Mouse (Mus musculus) heart, postnatal 4 days (tissue): ENCODE measurements around the gene Tbca. TPM values are rescaled to one million over a fixed set of nuclear protein-coding genes. Genes with fewer than 3 reads are reported as not detected.
A peak's percentile ranks its signal among the peaks of the same experiment; 100 is the strongest.

Experiments
- DNase-seq: peaks from one replicate; pipeline ENCODE4 v3.0.0; 2021
- total RNA-seq, 2 experiments: library from RNA; stranded (reverse); gene quantifications; 2 replicates each; pipeline ENCODE4 v1.2.3; 2021

The Tbca gene
- 100 to 1,000 TPM; 205 to 216 TPM for total RNA-seq

GRCm38 (mm10) chr13:94788771-94789649 lies at the start of gene Tbca:
TSS of gene Tbca (plus strand) at chr13:94788910.
- DNase-seq = peak; percentile 92

GRCm38 (mm10) chr13:94745176-94745575 lies 43.5 kb upstream of the Tbca start:
- DNase-seq = no peak

- no peak for DNase-seq
Measured at GRCm38 (mm10) chr13:94765852-94766251, 22.9 kb upstream of the Tbca start.

- DNase-seq = peak; percentile 17
Measured at GRCm38 (mm10) chr13:94768460-94769154, 20.1 kb upstream of the Tbca start.

- DNase-seq = no peak
Measured at GRCm38 (mm10) chr13:94769155-94769470, 19.6 kb upstream of the Tbca start.

GRCm38 (mm10) chr13:94786866-94787265 lies 1.8 kb upstream of the Tbca start:
- DNase-seq = no peak

- no peak for DNase-seq
Measured at GRCm38 (mm10) chr13:94794689-94795088, 6.0 kb downstream of the Tbca start.

GRCm38 (mm10) chr13:94803480-94804057 lies 14.9 kb downstream of the Tbca start:
- no peak for DNase-seq

- DNase-seq = peak; percentile 21
Measured at GRCm38 (mm10) chr13:94806315-94807179, 17.8 kb downstream of the Tbca start.

GRCm38 (mm10) chr13:94808596-94808995 lies 19.9 kb downstream of the Tbca start:
- DNase-seq = no peak

GRCm38 (mm10) chr13:94809724-94810123 lies 21.0 kb downstream of the Tbca start:
- DNase-seq = no peak

- no peak for DNase-seq
Measured at GRCm38 (mm10) chr13:94811451-94811850, 22.7 kb downstream of the Tbca start.

GRCm38 (mm10) chr13:94813770-94814169 lies 25.1 kb downstream of the Tbca start:
- DNase-seq = no peak

GRCm38 (mm10) chr13:94820516-94820915 lies 31.8 kb downstream of the Tbca start:
- DNase-seq = no peak

GRCm38 (mm10) chr13:94820956-94821355 lies 32.2 kb downstream of the Tbca start:
- DNase-seq = no peak

GRCm38 (mm10) chr13:94826389-94826788 lies 37.7 kb downstream of the Tbca start:
- DNase-seq = no peak

- DNase-seq = no peak
Measured at GRCm38 (mm10) chr13:94826986-94827385, 38.3 kb downstream of the Tbca start.

- DNase-seq = no peak
Measured at GRCm38 (mm10) chr13:94827847-94828246, 39.1 kb downstream of the Tbca start.

- no peak for DNase-seq
Measured at GRCm38 (mm10) chr13:94838047-94838720, 49.5 kb downstream of the Tbca start.

GRCm38 (mm10) chr13:94838756-94839337 lies 50.1 kb downstream of the Tbca start:
- no peak for DNase-seq

GRCm38 (mm10) chr13:94843236-94843635 lies 54.5 kb downstream of the Tbca start:
- no peak for DNase-seq
